In the genomic region with DNA sequence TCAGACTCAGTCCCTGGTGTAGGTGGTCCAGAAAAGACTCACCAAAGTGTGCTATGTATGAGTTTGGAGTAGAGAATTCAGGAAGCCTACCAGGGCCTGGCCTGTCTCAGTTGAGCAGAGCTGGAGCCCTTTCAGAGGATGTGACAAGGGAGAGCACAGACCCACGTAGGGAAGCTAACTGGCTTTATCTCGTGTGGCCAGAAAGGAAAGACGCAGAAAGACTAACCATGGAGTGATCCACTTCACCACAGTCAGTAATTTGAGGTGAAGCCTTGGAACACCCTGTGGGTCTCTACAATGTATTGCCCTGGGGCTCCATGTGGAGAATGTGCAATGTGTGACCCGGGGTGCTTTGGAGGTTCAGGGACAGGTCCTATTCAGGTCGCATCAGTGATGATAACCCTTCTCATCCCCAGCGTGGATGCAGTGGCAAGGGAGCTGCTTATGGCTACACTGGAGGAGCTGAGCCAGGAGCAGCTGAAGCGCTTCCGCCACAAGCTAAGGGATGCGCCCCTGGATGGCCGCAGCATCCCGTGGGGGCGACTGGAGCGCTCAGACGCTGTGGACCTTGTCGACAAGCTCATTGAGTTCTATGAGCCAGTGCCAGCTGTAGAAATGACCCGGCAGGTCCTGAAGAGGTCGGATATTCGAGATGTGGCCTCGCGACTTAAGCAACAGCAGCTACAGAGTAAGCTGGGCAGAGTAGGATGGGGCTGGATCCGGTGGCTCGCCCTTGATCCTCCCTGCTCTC, we compare ENCODE assay signal across 14 mouse cellular contexts. TPM values are rescaled to one million over a fixed set of nuclear protein-coding genes. Genes with fewer than 3 reads are reported as not detected.
DNase-seq lines count a peak whose midpoint lies in the region; ATAC-seq lines count a peak whose summit lies in the region.
"Had no signal": no experiment of that assay in that cellular context is flagged by ENCODE, and none has a peak within 500 bp of the region (broad histone marks: within the 10 kb centered on the region; RNA-seq: fewer than 3 reads in every experiment).

No protein-coding gene starts in this region.

- peak; percentile 12 for DNase-seq in hindbrain, embryonic 11.5 days (ENCODE audit: low spot score)
- no peak for DNase-seq in right cerebral cortex, postnatal 14 days
- no peak for DNase-seq in natural killer cell, adult 2 months (ENCODE audit: low spot score in 2 of 2)
- DNase-seq: gastrocnemius, postnatal 36 days; heart, postnatal 36 days; right cerebral cortex, postnatal 4 days had no signal

- H3K4me2 ChIP-seq in hindbrain, embryonic 11.5 days (replicated peaks; ENCODE audit: low read depth, low read length) = no peak overlapping the region
- no peak overlapping the region for H3K4me2 ChIP-seq in limb, embryonic 13.5 days (replicated peaks)
- H3K4me2 ChIP-seq in stomach, embryonic 16.5 days (ENCODE audit: low read depth, low read length) = 0 out of 2 replicates have a peak overlapping the region, but pooled peaks have one; percentile 71

- H3K27me3 ChIP-seq in megakaryocyte, embryonic 14.5 days (replicated peaks) = no peaks in the 10 kb centered on the region
- peaks cover 48% of the 10 kb centered on the region for H3K27me3 ChIP-seq in hindbrain, embryonic 11.5 days (ENCODE audit: control insufficient read depth, insufficient read depth, low read length)
- H3K27me3 ChIP-seq in limb, embryonic 13.5 days = peaks cover 72% of the 10 kb centered on the region
- peaks cover 53% of the 10 kb centered on the region for H3K27me3 ChIP-seq in stomach, embryonic 16.5 days (ENCODE audit: control insufficient read depth, insufficient read depth, low read length)

- H3K9ac ChIP-seq in hindbrain, embryonic 11.5 days (ENCODE audit: low read depth, low read length) = no peak overlapping the region
- H3K9ac ChIP-seq in limb, embryonic 13.5 days = no peak overlapping the region
- H3K9ac ChIP-seq in stomach, embryonic 16.5 days (ENCODE audit: low read length) = no peak overlapping the region
- H3K9ac ChIP-seq: neural tube, embryonic 12.5 days had no signal

- peaks cover 100% of the 10 kb centered on the region for H3K4me1 ChIP-seq in megakaryocyte, embryonic 14.5 days
- peaks cover 3% of the 10 kb centered on the region; the same call in 1 of the 2 replicates for H3K4me1 ChIP-seq in hindbrain, embryonic 11.5 days (replicated peaks; ENCODE audit: control insufficient read depth, insufficient read depth, low read length)
- peaks cover 13% of the 10 kb centered on the region for H3K4me1 ChIP-seq in limb, embryonic 13.5 days
- peaks cover 12% of the 10 kb centered on the region for H3K4me1 ChIP-seq in stomach, embryonic 16.5 days (ENCODE audit: control insufficient read depth, insufficient read depth, low read length)

- H3K36me3 ChIP-seq in megakaryocyte, embryonic 14.5 days (replicated peaks; ENCODE audit: low read length) = peaks cover 42% of the 10 kb centered on the region
- no peaks in the 10 kb centered on the region for H3K36me3 ChIP-seq in hindbrain, embryonic 11.5 days (ENCODE audit: control insufficient read depth, insufficient read depth, low read length)
- no peaks in the 10 kb centered on the region for H3K36me3 ChIP-seq in limb, embryonic 13.5 days
- no peaks in the 10 kb centered on the region for H3K36me3 ChIP-seq in stomach, embryonic 16.5 days (ENCODE audit: control insufficient read depth, insufficient read depth, low read length)
- H3K36me3 ChIP-seq: neural tube, embryonic 12.5 days had no signal

- no peak overlapping the region for H3K27ac ChIP-seq in hindbrain, embryonic 11.5 days (ENCODE audit: low read depth, low read length)
- H3K27ac ChIP-seq in limb, embryonic 13.5 days = no peak overlapping the region
- no peak overlapping the region for H3K27ac ChIP-seq in stomach, embryonic 16.5 days (ENCODE audit: low read length)
- H3K27ac ChIP-seq: neural tube, embryonic 12.5 days had no signal

- H3K4me3 ChIP-seq in megakaryocyte, embryonic 14.5 days (replicated peaks) = peak overlapping the region; percentile 91
- H3K4me3 ChIP-seq in hindbrain, embryonic 11.5 days (ENCODE audit: low read depth, low read length) = no peak overlapping the region
- H3K4me3 ChIP-seq in limb, embryonic 13.5 days = peak overlapping the region; percentile 40; the same call in 1 of the 2 replicates
- H3K4me3 ChIP-seq in stomach, embryonic 16.5 days (replicated peaks; ENCODE audit: low read length) = peak overlapping the region; percentile 48

- no peaks in the 10 kb centered on the region for H3K9me3 ChIP-seq in megakaryocyte, embryonic 14.5 days
- H3K9me3 ChIP-seq in hindbrain, embryonic 11.5 days (ENCODE audit: control insufficient read depth, low read length) = no peaks in the 10 kb centered on the region
- H3K9me3 ChIP-seq in limb, embryonic 13.5 days = no peaks in the 10 kb centered on the region
- no peaks in the 10 kb centered on the region for H3K9me3 ChIP-seq in stomach, embryonic 16.5 days (replicated peaks; ENCODE audit: control insufficient read depth, low read length)
- H3K9me3 ChIP-seq: neural tube, embryonic 12.5 days had no signal

- WGBS in hindbrain, embryonic 11.5 days = 30% methylated on average over 22 of the region's 22 CpGs
- WGBS in limb, embryonic 13.5 days = 26% methylated on average over 22 of the region's 22 CpGs
- WGBS in stomach, embryonic 16.5 days = 32% methylated on average over 22 of the region's 22 CpGs

- no peak for ATAC-seq in megakaryocyte, adult 5-6 weeks (ENCODE audit: poor library complexity, severe bottlenecking)
- no peak for ATAC-seq in hindbrain, embryonic 11.5 days (ENCODE audit: low FRiP score)
- no peak for ATAC-seq in limb, embryonic 13.5 days (ENCODE audit: low FRiP score, low read depth)
- no peak for ATAC-seq in stomach, embryonic 16.5 days (ENCODE audit: insufficient read depth, low FRiP score)
- ATAC-seq: lung, postnatal 0 days had no signal

RNA-seq across cellular contexts. Expression of gene Nlrp6, which starts 0.7 kb away (rescaled TPM):
- 18.0 and 21.3 TPM in 2 replicates for polyA plus RNA-seq in megakaryocyte, embryonic 14.5 days (2012; ENCODE audit: insufficient read depth, low replicate concordance)
- not detected in 2 replicates for total RNA-seq in megakaryocyte, adult 5-6 weeks (2015)
- not detected in 2 replicates for total RNA-seq in megakaryocyte, adult 5-6 weeks (2017)
- polyA plus RNA-seq in hindbrain, embryonic 11.5 days (2014; fragmentation: Nextera tagmentation; extraction: Ambion mirVana) = 0.06 and 0.17 TPM in 2 replicates
- 0.05 and 0.06 TPM in 2 replicates for polyA plus RNA-seq in limb, embryonic 13.5 days (2015; fragmentation: Nextera tagmentation; extraction: Ambion mirVana)
- polyA plus RNA-seq in stomach, embryonic 16.5 days (2015; fragmentation: Nextera tagmentation; extraction: Ambion mirVana) = 9.9 and 10.0 TPM in 2 replicates
- total RNA-seq: gastrocnemius, postnatal 36 days; heart, postnatal 36 days had no signal
- polyA plus RNA-seq: embryonic facial prominence, embryonic 11.5 days had no signal

RNA-seq across cellular contexts. Expression of gene Pgghg, which starts 19.8 kb away (rescaled TPM):
- polyA plus RNA-seq in megakaryocyte, embryonic 14.5 days (2012; ENCODE audit: insufficient read depth, low replicate concordance) = 6.6 and 7.4 TPM in 2 replicates
- total RNA-seq in megakaryocyte, adult 5-6 weeks (2015) = 8.7 and 9.3 TPM in 2 replicates
- 7.8 and 10.2 TPM in 2 replicates for total RNA-seq in megakaryocyte, adult 5-6 weeks (2017)
- 9.7 and 10.6 TPM in 2 replicates for polyA plus RNA-seq in hindbrain, embryonic 11.5 days (2014; fragmentation: Nextera tagmentation; extraction: Ambion mirVana)
- polyA plus RNA-seq in limb, embryonic 13.5 days (2015; fragmentation: Nextera tagmentation; extraction: Ambion mirVana) = 25.9 and 28.0 TPM in 2 replicates
- 25.6 and 27.3 TPM in 2 replicates for polyA plus RNA-seq in stomach, embryonic 16.5 days (2015; fragmentation: Nextera tagmentation; extraction: Ambion mirVana)

RNA-seq across cellular contexts. Expression of gene Cox8b, which starts 21.2 kb away (rescaled TPM):
- not detected in 2 replicates for polyA plus RNA-seq in megakaryocyte, embryonic 14.5 days (2012; ENCODE audit: insufficient read depth, low replicate concordance)
- not detected in 2 replicates for total RNA-seq in megakaryocyte, adult 5-6 weeks (2015)
- not detected in 2 replicates for total RNA-seq in megakaryocyte, adult 5-6 weeks (2017)
- polyA plus RNA-seq in hindbrain, embryonic 11.5 days (2014; fragmentation: Nextera tagmentation; extraction: Ambion mirVana) = 0.86 TPM in 1 of 2 replicates, not detected in the other
- 9.3 and 10.0 TPM in 2 replicates for polyA plus RNA-seq in limb, embryonic 13.5 days (2015; fragmentation: Nextera tagmentation; extraction: Ambion mirVana)
- polyA plus RNA-seq in stomach, embryonic 16.5 days (2015; fragmentation: Nextera tagmentation; extraction: Ambion mirVana) = 1.3 and 19.4 TPM in 2 replicates
- polyA plus RNA-seq: embryonic facial prominence, embryonic 11.5 days had no signal

RNA-seq across cellular contexts. Expression of gene Ifitm5, which starts 28.7 kb away (rescaled TPM):
- polyA plus RNA-seq in megakaryocyte, embryonic 14.5 days (2012; ENCODE audit: insufficient read depth, low replicate concordance) = not detected in 2 replicates
- 0.78 and 2.3 TPM in 2 replicates for total RNA-seq in megakaryocyte, adult 5-6 weeks (2015)
- total RNA-seq in megakaryocyte, adult 5-6 weeks (2017) = 1.3 TPM in 1 of 2 replicates, not detected in the other
- polyA plus RNA-seq in hindbrain, embryonic 11.5 days (2014; fragmentation: Nextera tagmentation; extraction: Ambion mirVana) = 0.27 and 0.54 TPM in 2 replicates
- polyA plus RNA-seq in limb, embryonic 13.5 days (2015; fragmentation: Nextera tagmentation; extraction: Ambion mirVana) = 10.7 and 15.2 TPM in 2 replicates
- 3.8 and 4.4 TPM in 2 replicates for polyA plus RNA-seq in stomach, embryonic 16.5 days (2015; fragmentation: Nextera tagmentation; extraction: Ambion mirVana)

RNA-seq across cellular contexts. Expression of gene Gm45717, which starts 34.3 kb away (rescaled TPM):
- not detected in 2 replicates for polyA plus RNA-seq in megakaryocyte, embryonic 14.5 days (2012; ENCODE audit: insufficient read depth, low replicate concordance)
- not detected in 2 replicates for total RNA-seq in megakaryocyte, adult 5-6 weeks (2015)
- 0.88 TPM in 1 of 2 replicates, not detected in the other for total RNA-seq in megakaryocyte, adult 5-6 weeks (2017)
- polyA plus RNA-seq in hindbrain, embryonic 11.5 days (2014; fragmentation: Nextera tagmentation; extraction: Ambion mirVana) = not detected in 2 replicates
- polyA plus RNA-seq in limb, embryonic 13.5 days (2015; fragmentation: Nextera tagmentation; extraction: Ambion mirVana) = not detected in 2 replicates
- polyA plus RNA-seq in stomach, embryonic 16.5 days (2015; fragmentation: Nextera tagmentation; extraction: Ambion mirVana) = not detected in 2 replicates
- total RNA-seq: gastrocnemius, postnatal 36 days; left cerebral cortex, adult 8-10 months had no signal
- polyA plus RNA-seq: embryonic facial prominence, embryonic 11.5 days; neural tube, embryonic 12.5 days had no signal
